Mouse (Mus musculus) brain, embryonic 14.5 days (tissue): ENCODE results near the gene Zfp316. TPM values are rescaled to one million over a fixed set of nuclear protein-coding genes. Genes with fewer than 3 reads are reported as not detected.

ENCODE experiments used
- DNase-seq: peaks from one replicate; pipeline ENCODE4 v3.0.0-alpha.2; 2011; ENCODE audit warnings: low read depth
- CTCF ChIP-seq: fragments of 200-500 bp; IDR thresholded peaks from 2 replicates; pipeline ENCODE4 v1.5.1; 2012; ENCODE audit warnings: inconsistent platforms, mild to moderate bottlenecking, moderate library complexity, borderline replicate concordance; ENCODE audit not compliant: insufficient read depth, insufficient read length; ENCODE audit errors: extremely low read depth
- POLR2A ChIP-seq: fragments of 200-500 bp; IDR thresholded peaks from 2 replicates; pipeline ENCODE4 v1.6.1; 2012; ENCODE audit warnings: mild to moderate bottlenecking, inconsistent platforms, borderline replicate concordance; ENCODE audit not compliant: poor library complexity, insufficient read depth, insufficient read length, severe bottlenecking; ENCODE audit errors: extremely low read depth
- polyA plus RNA-seq: library from polyadenylated mRNA; depleted of rRNA; stranded (reverse); fragments of >200 nt; gene quantifications from 2 replicates; pipeline ENCODE4 v1.2.3, GENCODE M21; 2012

The Zfp316 gene
- polyA plus RNA-seq, 1 experiment = 31.7 TPM

DNA sequence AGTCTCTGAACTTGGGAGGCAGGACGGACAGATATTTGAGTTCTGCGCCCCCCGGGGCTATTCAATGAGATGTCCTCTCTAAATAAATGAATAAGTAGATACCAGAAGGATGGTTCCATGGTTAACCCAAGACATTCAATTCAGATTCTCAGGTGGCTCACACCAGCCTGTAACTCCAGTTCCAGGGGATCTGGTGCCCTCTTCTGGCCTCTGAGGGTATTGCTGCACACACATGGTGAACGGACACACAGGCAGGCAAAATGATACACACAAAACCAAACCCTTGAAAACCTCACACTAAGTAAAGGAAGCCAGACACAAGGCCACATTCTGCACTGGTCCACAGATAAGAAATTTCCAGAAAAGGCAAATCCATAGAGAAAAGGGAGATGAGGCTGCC lies 29.9 kb upstream of the Zfp316 start:
- peak; percentile 19 for DNase-seq

GRCm38 (mm10) chr5:143298391-143298790 lies 28.6 kb upstream of the Zfp316 start:
- DNase-seq = no peak
- TF ChIP-seq POLR2A (no peak), CTCF (peak; percentile 49)

More for the DNA sequence above, 29.9 kb upstream of the Zfp316 start:
- TF ChIP-seq CTCF (peak; percentile 66; the same call in 1 of the 2 replicates), POLR2A (no peak)

- DNase-seq = no peak
- no peak for TF ChIP-seq CTCF
- no peak for TF ChIP-seq POLR2A
Measured at GRCm38 (mm10) chr5:143297986-143298385, 28.2 kb upstream of the Zfp316 start.

DNA sequence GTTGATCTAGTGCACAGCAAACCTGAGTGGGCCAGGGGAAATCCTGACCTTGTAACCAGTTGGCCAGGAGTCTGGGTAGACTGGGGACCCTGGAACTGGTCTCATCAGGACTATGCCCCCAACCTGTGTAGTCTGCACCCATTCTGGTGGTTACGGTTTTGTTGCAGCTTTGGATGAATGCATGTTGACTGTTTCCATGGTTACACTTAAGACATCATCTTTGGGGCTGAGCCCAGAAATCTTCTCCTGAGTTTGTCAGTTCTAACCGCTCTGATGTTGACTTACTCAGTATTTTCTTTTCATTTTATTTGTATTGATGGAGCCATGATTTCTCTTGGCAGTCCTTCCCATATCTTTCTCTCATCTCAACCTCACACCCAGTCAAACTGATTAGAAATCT lies 25.5 kb upstream of the Zfp316 start:
- no peak for TF ChIP-seq POLR2A
- no peak for TF ChIP-seq CTCF
- DNase-seq = peak; percentile 44

DNA sequence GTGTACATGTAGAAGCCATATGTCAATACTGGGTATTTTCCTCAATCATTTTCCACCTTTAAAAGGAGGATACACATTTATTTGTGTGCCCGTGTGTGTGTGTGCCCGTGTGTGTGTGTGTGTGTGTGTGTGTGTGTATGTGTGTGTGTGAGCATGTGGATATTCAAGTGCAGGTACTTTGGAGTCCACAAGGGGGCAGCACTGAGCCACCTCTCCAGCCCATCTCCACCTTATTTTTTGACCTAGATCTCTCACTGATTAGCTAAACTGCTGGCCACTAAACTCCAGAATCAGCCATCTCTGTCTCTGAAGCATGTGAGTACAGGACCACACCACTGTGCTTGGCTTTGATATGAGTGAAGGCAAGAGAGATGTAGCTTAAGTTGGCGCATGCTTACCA lies 25.0 kb upstream of the Zfp316 start:
- peak; percentile 46; the same call in 1 of the 2 replicates for TF ChIP-seq CTCF
- TF ChIP-seq POLR2A = no peak
- no peak for DNase-seq

DNA sequence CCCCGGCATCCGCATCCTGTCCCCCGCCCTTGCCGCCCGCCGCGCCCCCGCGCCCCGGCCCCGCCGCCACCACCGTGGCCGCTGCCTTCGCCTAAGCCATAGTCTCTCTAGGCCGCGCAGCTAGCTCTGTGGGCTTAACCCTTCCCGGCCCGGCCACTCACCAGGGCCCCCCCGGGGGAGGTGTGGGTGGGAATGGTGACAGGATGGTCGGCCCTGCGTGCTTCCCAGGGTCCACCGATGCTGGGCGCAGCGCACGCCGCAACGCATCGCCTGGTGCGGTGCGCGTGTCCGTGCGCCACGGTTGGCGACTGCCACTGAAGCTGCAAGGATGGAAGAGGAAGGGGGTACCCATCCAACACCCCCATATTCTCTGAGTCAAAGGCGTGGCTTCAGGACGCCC lies 23.6 kb upstream of the Zfp316 start, which contains the start of gene Zfp853:
TSS of gene Zfp853 (minus strand) at position 220 of the 400 bp plus-strand sequence.
- no peak for DNase-seq
- no peak for TF ChIP-seq POLR2A
- TF ChIP-seq CTCF = no peak

DNA sequence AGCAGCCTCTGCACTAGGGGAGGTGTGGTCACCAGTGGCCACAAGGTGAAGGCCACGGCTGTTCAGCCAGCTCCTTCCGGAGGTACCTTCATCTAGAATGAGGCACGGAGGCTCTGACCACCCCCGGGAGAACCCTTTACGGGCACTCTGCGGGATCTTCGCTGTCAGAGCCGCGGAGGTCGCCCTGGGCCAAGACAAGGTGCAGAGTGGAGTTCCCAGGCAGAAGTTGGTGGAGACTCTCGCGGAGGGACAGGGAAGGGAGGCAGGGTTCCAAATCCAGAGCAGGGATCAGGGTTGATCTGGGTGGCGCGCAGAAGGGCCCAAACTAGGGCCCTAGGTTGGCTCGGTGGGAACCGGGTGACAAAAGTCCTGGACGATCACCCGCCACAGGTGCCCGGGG lies 23.1 kb upstream of the Zfp316 start:
- TF ChIP-seq CTCF (no peak), POLR2A (no peak)
- no peak for DNase-seq

- TF ChIP-seq POLR2A (no peak), CTCF (no peak)
- no peak for DNase-seq
Measured at GRCm38 (mm10) chr5:143289299-143289698, 19.5 kb upstream of the Zfp316 start.

DNA sequence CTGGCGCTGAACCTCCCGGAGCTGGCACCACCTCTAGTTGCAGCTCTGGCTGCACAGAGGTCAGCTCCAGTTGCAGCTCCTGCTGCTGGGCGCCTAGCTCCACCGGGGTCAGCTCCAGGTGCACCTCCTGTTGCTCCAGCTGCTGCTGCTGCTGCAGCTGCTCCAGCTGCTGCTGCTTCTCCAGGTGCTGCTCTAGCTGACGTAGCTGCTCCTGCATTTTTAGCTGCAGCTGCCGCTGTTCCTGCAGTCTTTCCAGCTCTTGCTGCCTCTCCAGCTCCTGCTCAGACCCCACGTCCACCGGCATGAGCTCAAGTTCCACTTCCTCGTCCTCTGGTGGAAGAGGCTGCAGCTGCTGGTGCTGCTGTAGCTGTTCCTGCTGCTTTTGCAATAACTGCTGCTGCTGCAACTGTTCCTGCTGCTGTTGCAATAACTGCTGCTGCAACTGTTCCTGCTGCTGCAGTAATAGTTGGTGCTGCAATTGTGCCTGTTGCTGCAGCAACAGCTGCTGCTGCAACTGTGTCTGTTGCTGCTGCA lies 18.6 kb upstream of the Zfp316 start:
- no peak for TF ChIP-seq POLR2A
- no peak for TF ChIP-seq CTCF
- DNase-seq = no peak

DNA sequence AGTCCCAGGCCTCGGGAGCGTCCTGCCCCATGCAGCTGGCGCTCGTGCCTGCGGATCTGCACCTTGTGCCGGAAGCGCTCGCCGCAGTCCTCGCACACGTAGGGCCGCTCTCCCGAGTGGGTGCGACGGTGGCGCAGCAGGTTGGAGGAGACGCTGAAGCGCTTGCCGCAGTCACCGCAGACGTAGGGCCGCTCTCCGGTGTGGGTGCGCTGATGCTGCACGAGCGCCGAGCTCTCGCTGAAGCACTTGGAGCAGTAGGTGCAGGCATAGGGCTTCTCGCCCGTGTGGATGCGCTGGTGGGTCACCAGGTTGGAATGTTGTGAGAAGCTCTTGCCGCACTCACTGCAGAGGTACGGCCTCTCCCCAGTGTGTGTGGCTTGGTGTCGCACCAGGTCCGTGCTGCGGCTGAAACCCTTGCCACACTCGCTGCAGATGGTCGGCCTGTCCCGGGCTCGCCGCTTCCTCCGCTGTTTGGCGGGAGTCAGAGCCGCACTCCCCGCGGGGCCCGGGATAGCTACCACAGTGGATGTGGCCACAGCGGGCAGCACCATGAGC lies 18.0 kb upstream of the Zfp316 start:
- TF ChIP-seq CTCF (no peak), POLR2A (no peak)
- DNase-seq = peak; percentile 36

DNA sequence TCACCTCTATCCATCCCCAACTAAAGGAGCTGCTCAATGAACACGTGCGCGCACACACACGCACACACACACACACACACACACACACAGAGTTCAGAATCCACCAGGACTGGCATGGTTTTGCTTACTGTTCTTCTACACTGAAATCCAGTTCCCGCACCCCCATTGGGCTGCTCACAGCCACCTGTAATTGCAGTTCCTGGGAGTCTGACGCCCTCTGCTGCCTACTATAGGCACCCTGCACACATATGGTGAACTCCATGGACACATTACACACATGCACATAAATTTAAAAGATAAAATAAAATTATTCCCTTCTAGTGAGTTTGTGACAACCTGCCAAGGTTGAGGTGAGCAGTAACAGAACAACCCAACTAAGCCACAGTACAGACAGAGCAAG lies 14.9 kb upstream of the Zfp316 start:
- TF ChIP-seq CTCF = peak; percentile 22; the same call in 1 of the 2 replicates
- TF ChIP-seq POLR2A = no peak
- peak; percentile 13 for DNase-seq

GRCm38 (mm10) chr5:143279247-143279646 lies 9.4 kb upstream of the Zfp316 start:
- TF ChIP-seq CTCF (no peak), POLR2A (no peak)

More at GRCm38 (mm10) chr5:143279247-143279646, 9.4 kb upstream of the Zfp316 start:
- DNase-seq = no peak
